Mouse (Mus musculus): ENCODE measurements around the gene Olfr700. TPM values are rescaled to one million over a fixed set of nuclear protein-coding genes. Genes with fewer than 3 reads are reported as not detected.

The Olfr700 gene
- not detected in 2 replicates for total RNA-seq (2014; rRNA removed)
- polyA plus RNA-seq (2015; fragmentation: Nextera tagmentation; extraction: Ambion mirVana), result not detected in 2 replicates

GRCm38 (mm10) chr7:106808734-106809133, at the start of gene Olfr700:
TSS of gene Olfr700 (minus strand) at chr7:106808834.
- no peak for ATAC-seq
- Histone ChIP-seq H3K27ac (ENCODE audit: low read depth, low read length) (no peak within 1 kb of the TSS), H3K9me3 (ENCODE audit: low read length) (no peaks in the 10 kb centered on the region), H3K27me3 (ENCODE audit: insufficient read depth, low read length) (no peaks in the 10 kb centered on the region), H3K36me3 (ENCODE audit: insufficient read depth) (no peaks in the 10 kb centered on the region), H3K4me3 (ENCODE audit: low read depth, low read length) (no peak within 1 kb of the TSS), H3K4me1 (ENCODE audit: insufficient read depth) (no peaks in the 10 kb centered on the region), H3K9ac (no peak within 1 kb of the TSS), H3K4me2 (ENCODE audit: low read depth) (no peak within 1 kb of the TSS)
- WGBS, result 96% methylated on average over 1 of the region's 1 CpGs
- TF ChIP-seq CTCF (IDR thresholded peaks at IDR 0.05; ENCODE audit: low read depth), result no peak
- no peak for DNase-seq

DNA sequence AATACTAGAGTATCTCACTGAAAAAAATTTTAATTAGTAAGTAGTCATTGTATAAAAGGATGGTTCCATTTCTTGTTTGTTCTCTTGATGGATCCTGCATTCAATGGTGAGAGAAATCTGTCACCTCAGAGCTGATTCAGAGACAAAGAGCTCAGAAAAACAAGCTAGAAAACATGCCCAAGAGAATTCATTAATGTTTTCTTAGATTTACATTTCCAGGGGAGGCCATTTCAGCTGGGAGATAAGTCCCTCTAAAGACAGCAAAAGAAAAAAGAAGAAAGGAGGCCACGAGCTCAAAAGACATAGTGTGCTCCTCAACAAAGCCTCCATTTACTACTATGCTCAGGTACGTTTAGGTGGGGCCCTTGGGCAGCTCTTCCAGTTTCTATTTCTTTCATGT, 34.4 kb upstream of the Olfr700 start, which contains the start of gene Olfr703:
Gene Olfr703, plus strand, starts transcription at position 301 of the 400 bp plus-strand sequence.
- Histone ChIP-seq H3K36me3 (ENCODE audit: insufficient read depth) (no peaks in the 10 kb centered on the region), H3K4me1 (ENCODE audit: insufficient read depth) (no peaks in the 10 kb centered on the region), H3K9ac (no peak within 1 kb of the TSS), H3K4me2 (ENCODE audit: low read depth) (no peak within 1 kb of the TSS), H3K9me3 (ENCODE audit: low read length) (no peaks in the 10 kb centered on the region), H3K27me3 (ENCODE audit: insufficient read depth, low read length) (no peaks in the 10 kb centered on the region), H3K27ac (ENCODE audit: low read depth, low read length) (no peak within 1 kb of the TSS), H3K4me3 (ENCODE audit: low read depth, low read length) (no peak within 1 kb of the TSS)
- ATAC-seq (no peak), DNase-seq (no peak)
- 57% methylated on average over 2 of the region's 2 CpGs for WGBS
- TF ChIP-seq CTCF (IDR thresholded peaks at IDR 0.05; ENCODE audit: low read depth), result no peak

- Histone ChIP-seq H3K27ac (ENCODE audit: low read depth, low read length) (no peak within 1 kb of the TSS), H3K4me2 (ENCODE audit: low read depth) (no peak within 1 kb of the TSS), H3K4me3 (ENCODE audit: low read depth, low read length) (no peak within 1 kb of the TSS), H3K36me3 (ENCODE audit: insufficient read depth) (no peaks in the 10 kb centered on the region), H3K4me1 (ENCODE audit: insufficient read depth) (no peaks in the 10 kb centered on the region), H3K9me3 (ENCODE audit: low read length) (no peaks in the 10 kb centered on the region), H3K27me3 (ENCODE audit: insufficient read depth, low read length) (no peaks in the 10 kb centered on the region), H3K9ac (no peak within 1 kb of the TSS)
- no peak for DNase-seq
- TF ChIP-seq CTCF (IDR thresholded peaks at IDR 0.05; ENCODE audit: low read depth), result no peak
- no peak for ATAC-seq
Measured at GRCm38 (mm10) chr7:106833793-106834192, 25.2 kb upstream of the Olfr700 start, which contains the start of gene Olfr702. TSS of gene Olfr702 (minus strand) at chr7:106833893.

DNA sequence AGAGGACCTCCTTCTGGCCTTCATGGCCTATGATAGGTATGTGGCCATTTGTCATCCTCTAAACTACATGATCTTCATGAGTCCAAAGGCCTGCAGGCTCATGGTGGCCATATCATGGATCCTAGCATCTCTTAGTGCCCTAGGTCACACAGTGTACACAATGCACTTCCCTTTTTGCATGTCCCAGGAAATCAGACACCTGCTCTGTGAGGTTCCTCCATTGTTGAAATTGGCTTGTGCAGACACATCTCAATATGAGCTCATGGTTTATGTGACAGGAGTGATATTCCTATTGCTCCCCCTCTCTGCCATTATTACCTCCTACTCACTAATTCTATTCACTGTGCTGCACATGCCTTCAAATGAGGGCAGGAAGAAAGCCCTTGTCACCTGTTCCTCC, 9.8 kb upstream of the Olfr700 start:
- no peak overlapping the region for H3K9ac ChIP-seq
- no peaks in the 10 kb centered on the region for H3K27me3 ChIP-seq (ENCODE audit: insufficient read depth, low read length)
- H3K4me2 ChIP-seq (ENCODE audit: low read depth), result no peak overlapping the region
- H3K4me3 ChIP-seq (ENCODE audit: low read depth, low read length), result no peak overlapping the region
- no peaks in the 10 kb centered on the region for H3K9me3 ChIP-seq (ENCODE audit: low read length)
- ATAC-seq, result no peak
- H3K4me1 ChIP-seq (ENCODE audit: insufficient read depth), result no peaks in the 10 kb centered on the region
- TF ChIP-seq CTCF (IDR thresholded peaks at IDR 0.05; ENCODE audit: low read depth), result no peak
- no peak overlapping the region for H3K27ac ChIP-seq (ENCODE audit: low read depth, low read length)
- DNase-seq, result no peak
- no peaks in the 10 kb centered on the region for H3K36me3 ChIP-seq (ENCODE audit: insufficient read depth)

- Histone ChIP-seq H3K4me3 (ENCODE audit: low read depth, low read length) (no peak overlapping the region), H3K4me2 (ENCODE audit: low read depth) (no peak overlapping the region), H3K27me3 (ENCODE audit: insufficient read depth, low read length) (no peaks in the 10 kb centered on the region), H3K27ac (ENCODE audit: low read depth, low read length) (no peak overlapping the region), H3K9me3 (ENCODE audit: low read length) (no peaks in the 10 kb centered on the region), H3K4me1 (ENCODE audit: insufficient read depth) (no peaks in the 10 kb centered on the region), H3K36me3 (ENCODE audit: insufficient read depth) (no peaks in the 10 kb centered on the region), H3K9ac (no peak overlapping the region)
- DNase-seq (no peak), ATAC-seq (no peak)
- TF ChIP-seq CTCF (IDR thresholded peaks at IDR 0.05; ENCODE audit: low read depth), result no peak
- WGBS, result 73% methylated on average over 2 of the region's 2 CpGs
Measured at GRCm38 (mm10) chr7:106815775-106816174, 7.1 kb upstream of the Olfr700 start.

DNA sequence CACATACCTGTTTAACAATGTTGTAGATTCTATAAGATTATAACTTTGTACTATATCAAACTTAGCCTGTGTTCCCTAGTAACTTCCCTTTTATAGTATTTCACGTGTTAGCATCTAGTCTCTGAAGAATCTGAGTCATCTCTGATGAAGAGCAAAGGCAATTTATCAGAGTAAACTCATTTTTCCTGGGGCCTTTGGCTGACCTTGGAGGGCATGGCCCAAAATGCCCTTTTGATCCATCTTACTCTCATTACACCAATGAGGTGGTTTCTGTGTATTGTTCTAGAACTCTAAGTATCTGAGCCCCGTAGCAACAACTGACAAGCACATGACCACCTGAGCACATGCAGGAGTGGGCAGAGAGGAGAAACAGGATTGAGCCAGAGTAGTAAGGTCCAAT, 5.2 kb upstream of the Olfr700 start, which contains the start of gene Olfr701:
Gene Olfr701, plus strand, starts transcription at position 301 of the 400 bp plus-strand sequence.
- WGBS, result 70% methylated on average over 2 of the region's 2 CpGs
- Histone ChIP-seq H3K36me3 (ENCODE audit: insufficient read depth) (no peaks in the 10 kb centered on the region), H3K4me3 (ENCODE audit: low read depth, low read length) (no peak within 1 kb of the TSS), H3K27me3 (ENCODE audit: insufficient read depth, low read length) (no peaks in the 10 kb centered on the region), H3K9ac (no peak within 1 kb of the TSS), H3K27ac (ENCODE audit: low read depth, low read length) (no peak within 1 kb of the TSS), H3K4me1 (ENCODE audit: insufficient read depth) (no peaks in the 10 kb centered on the region), H3K9me3 (ENCODE audit: low read length) (no peaks in the 10 kb centered on the region), H3K4me2 (ENCODE audit: low read depth) (no peak within 1 kb of the TSS)
- ATAC-seq (no peak), DNase-seq (no peak)
- no peak for TF ChIP-seq CTCF (IDR thresholded peaks at IDR 0.05; ENCODE audit: low read depth)

- no peak within 1 kb of the TSS for H3K9ac ChIP-seq
- H3K27ac ChIP-seq (ENCODE audit: low read depth, low read length), result no peak within 1 kb of the TSS
- no peaks in the 10 kb centered on the region for H3K27me3 ChIP-seq (ENCODE audit: insufficient read depth, low read length)
- no peak for ATAC-seq
- H3K4me2 ChIP-seq (ENCODE audit: low read depth), result no peak within 1 kb of the TSS
- 89% methylated on average over 1 of the region's 1 CpGs for WGBS
- no peaks in the 10 kb centered on the region for H3K4me1 ChIP-seq (ENCODE audit: insufficient read depth)
- no peak for DNase-seq
- H3K9me3 ChIP-seq (ENCODE audit: low read length), result no peaks in the 10 kb centered on the region
- TF ChIP-seq CTCF (IDR thresholded peaks at IDR 0.05; ENCODE audit: low read depth), result no peak
- no peak within 1 kb of the TSS for H3K4me3 ChIP-seq (ENCODE audit: low read depth, low read length)
- no peaks in the 10 kb centered on the region for H3K36me3 ChIP-seq (ENCODE audit: insufficient read depth)
Measured at GRCm38 (mm10) chr7:106793098-106793497, 15.5 kb downstream of the Olfr700 start, which contains the start of gene Olfr699. TSS of gene Olfr699 (minus strand) at chr7:106793198.

All from forebrain, postnatal 0 days (tissue).